Mouse (Mus musculus) cerebellum, adult 2 months (tissue): ENCODE data around the gene Pif1.

Experiments
- CTCF ChIP-seq: fragments of 200-500 bp; IDR thresholded peaks from 2 replicates; pipeline ENCODE4 v1.5.1; 2011; ENCODE audit warnings: low read depth, mild to moderate bottlenecking, control low read depth, low read length, moderate library complexity, borderline replicate concordance; ENCODE audit not compliant: insufficient read depth
- POLR2A ChIP-seq: fragments of 200-500 bp; IDR thresholded peaks from 2 replicates; pipeline ENCODE4 v1.6.1; 2011; ENCODE audit warnings: low read length, control low read depth, borderline replicate concordance; ENCODE audit not compliant: insufficient read depth

DNA sequence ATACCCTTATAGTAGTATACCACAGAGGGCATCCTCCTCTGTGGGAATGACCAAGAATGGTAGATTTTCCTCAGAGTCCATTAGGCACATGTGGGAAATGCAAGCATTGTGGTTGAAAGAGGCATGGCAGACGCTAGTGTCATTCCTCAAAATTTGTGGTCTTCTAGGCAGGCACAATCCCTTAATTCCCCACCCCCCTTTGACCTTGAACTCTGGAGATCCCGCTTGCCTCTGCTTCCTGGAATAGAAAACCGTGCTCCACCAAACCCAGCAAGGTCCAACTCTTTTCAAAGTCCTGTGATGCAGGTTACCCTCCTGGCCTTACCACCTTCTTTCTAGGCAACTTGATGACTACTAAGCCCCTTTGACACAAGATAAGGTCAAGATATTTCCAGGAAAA lies 5.8 kb downstream of the Pif1 start:
- TF ChIP-seq CTCF, result no peak
- TF ChIP-seq POLR2A, result no peak
